Mouse (Mus musculus) CH12.LX (cell line): ENCODE measurements around the gene Ints2. TPM values are rescaled to one million over a fixed set of nuclear protein-coding genes. Genes with fewer than 3 reads are reported as not detected.

Experiments used
- DNase-seq: peaks from one replicate; pipeline ENCODE4 v3.0.0-alpha.2; 2013; ENCODE audit errors: extremely low read depth
- H3K27ac ChIP-seq: 2 replicates; pipeline ENCODE4 v1.5.1; 2012; ENCODE audit warnings: low read depth, mild to moderate bottlenecking, control low read depth, moderate library complexity; ENCODE audit not compliant: insufficient read depth
- H3K27me3 ChIP-seq: replicated peaks from 2 replicates; pipeline ENCODE3; 2012; ENCODE audit warnings: inconsistent platforms
- H3K36me3 ChIP-seq, 2 experiments: replicated peaks in 1 of 2; 2 replicates each; pipeline versions ENCODE3 to v1.6.1; 2012; ENCODE audit warnings: inconsistent platforms in 1 of 2, low read length in 1 of 2, mild to moderate bottlenecking in 1 of 2, mixed read lengths in 1 of 2, moderate library complexity in 1 of 2; ENCODE audit not compliant: control insufficient read depth in 1 of 2, insufficient read depth in 1 of 2
- H3K4me1 ChIP-seq, 2 experiments: 2 replicates each; pipeline ENCODE4 v1.6.1; 2012; ENCODE audit warnings: inconsistent platforms in 1 of 2, moderate library complexity in 1 of 2; ENCODE audit not compliant: insufficient read depth in 2 of 2, control insufficient read depth in 1 of 2
- H3K4me2 ChIP-seq: 2 replicates; pipeline ENCODE4 v1.6.1; 2012; ENCODE audit warnings: low read depth, mild to moderate bottlenecking, control low read depth; ENCODE audit not compliant: poor library complexity, insufficient read depth, severe bottlenecking
- H3K4me3 ChIP-seq, 3 experiments: fragments of 150-350 bp in 1 of 3; sonication (generic) in 1 of 3; replicated peaks in 1 of 3; 2 replicates each; pipeline versions ENCODE3 to v1.5.1; 2011 to 2012; ENCODE audit warnings: low read depth in 2 of 3, low read length in 2 of 3, mild to moderate bottlenecking in 2 of 3, moderate library complexity in 2 of 3, control low read depth in 1 of 3, improper control_type of control experiment in 1 of 3, inconsistent platforms in 1 of 3, mixed read lengths in 1 of 3; ENCODE audit not compliant: poor library complexity in 1 of 3
- H3K79me2 ChIP-seq: replicated peaks from 2 replicates; pipeline ENCODE4 v1.6.1; 2012; ENCODE audit warnings: mild to moderate bottlenecking, moderate library complexity; ENCODE audit not compliant: control insufficient read depth, poor library complexity, insufficient read depth, severe bottlenecking; ENCODE audit errors: extremely low read depth
- H3K9ac ChIP-seq: 2 replicates; pipeline ENCODE4 v1.6.1; 2012; ENCODE audit warnings: low read depth, mild to moderate bottlenecking, control low read depth, moderate library complexity; ENCODE audit not compliant: insufficient read depth
- H3K9me3 ChIP-seq: replicated peaks from 2 replicates; pipeline ENCODE3; 2012; ENCODE audit warnings: low read length, inconsistent platforms, mixed read lengths
- BHLHE40 ChIP-seq: IDR thresholded peaks from 2 replicates; pipeline ENCODE4 v1.6.1; 2011; ENCODE audit warnings: mild to moderate bottlenecking, low read depth, low read length, improper control_type of control experiment
- CHD1 ChIP-seq: IDR thresholded peaks from 2 replicates; pipeline ENCODE4 v1.6.1; 2012; ENCODE audit warnings: low read depth, low read length, improper control_type of control experiment, inconsistent platforms
- CHD2 ChIP-seq: IDR thresholded peaks from 2 replicates; pipeline ENCODE4 v1.6.1; 2011; ENCODE audit warnings: low read length, improper control_type of control experiment
- CTCF ChIP-seq, 2 experiments: IDR thresholded peaks in 1 of 2; conservative IDR thresholded peaks in 1 of 2; 2 replicates each; pipeline ENCODE4 v1.5.1; 2011 to 2012; ENCODE audit warnings: low read depth in 2 of 2, low read length in 2 of 2, improper control_type of control experiment in 1 of 2, inconsistent platforms in 1 of 2, mild to moderate bottlenecking in 1 of 2, moderate library complexity in 1 of 2
- ELF1 ChIP-seq: IDR thresholded peaks from 2 replicates; pipeline ENCODE4 v1.6.1; 2014; ENCODE audit warnings: low read depth, mild to moderate bottlenecking, inconsistent platforms, low read length, improper control_type of control experiment
- ETS1 ChIP-seq: conservative IDR thresholded peaks from 2 replicates; pipeline ENCODE4 v1.6.1; 2012; ENCODE audit warnings: low read depth, mild to moderate bottlenecking, inconsistent platforms, low read length, improper control_type of control experiment, moderate library complexity
- GABPA ChIP-seq: IDR thresholded peaks from 2 replicates; pipeline ENCODE4 v1.6.1; 2012; ENCODE audit warnings: low read depth, low read length, improper control_type of control experiment, inconsistent platforms; ENCODE audit not compliant: insufficient replicate concordance
- HCFC1 ChIP-seq: IDR thresholded peaks from 2 replicates; pipeline ENCODE4 v1.6.1; 2012; ENCODE audit warnings: low read depth, mild to moderate bottlenecking, inconsistent platforms, low read length, improper control_type of control experiment
- IRF4 ChIP-seq: IDR thresholded peaks from 2 replicates; pipeline ENCODE4 v1.6.1; 2014; ENCODE audit warnings: low read depth, mild to moderate bottlenecking, inconsistent platforms, low read length, improper control_type of control experiment
- JUN ChIP-seq: IDR thresholded peaks from 2 replicates; pipeline ENCODE4 v1.6.1; 2011; ENCODE audit warnings: low read depth, mild to moderate bottlenecking, low read length, improper control_type of control experiment, moderate library complexity; ENCODE audit not compliant: insufficient read depth
- JUND ChIP-seq: conservative IDR thresholded peaks from 2 replicates; pipeline ENCODE4 v1.6.1; 2011; ENCODE audit warnings: low read depth, low read length, improper control_type of control experiment
- KAT2A ChIP-seq: IDR thresholded peaks from 2 replicates; pipeline ENCODE4 v1.6.1; 2012; ENCODE audit warnings: low read length, improper control_type of control experiment, inconsistent platforms; ENCODE audit not compliant: insufficient replicate concordance
- MAFK ChIP-seq: IDR thresholded peaks from 2 replicates; pipeline ENCODE4 v1.6.1; 2011; ENCODE audit warnings: low read length, improper control_type of control experiment; ENCODE audit not compliant: insufficient replicate concordance
- MAZ ChIP-seq: IDR thresholded peaks from 2 replicates; pipeline ENCODE4 v1.6.1; 2012; ENCODE audit warnings: low read depth, mild to moderate bottlenecking, inconsistent platforms, low read length, improper control_type of control experiment, moderate library complexity
- MEF2A ChIP-seq: IDR thresholded peaks from 2 replicates; pipeline ENCODE4 v1.6.1; 2014; ENCODE audit warnings: low read depth, mild to moderate bottlenecking, inconsistent platforms, low read length, improper control_type of control experiment, borderline replicate concordance
- NELFE ChIP-seq: IDR thresholded peaks from 2 replicates; pipeline ENCODE4 v1.6.1; 2011; ENCODE audit warnings: low read depth, low read length, improper control_type of control experiment
- NRF1 ChIP-seq: IDR thresholded peaks from 2 replicates; pipeline ENCODE4 v1.6.1; 2014; ENCODE audit warnings: low read depth, mild to moderate bottlenecking, inconsistent platforms, low read length, improper control_type of control experiment, moderate library complexity
- POLR2A ChIP-seq: IDR thresholded peaks from 2 replicates; pipeline ENCODE4 v1.6.1; 2011; ENCODE audit warnings: low read depth, mild to moderate bottlenecking, improper control_type of control experiment, low read length
- RAD21 ChIP-seq: IDR thresholded peaks from 2 replicates; pipeline ENCODE4 v1.6.1; 2011; ENCODE audit warnings: low read depth, mild to moderate bottlenecking, low read length, improper control_type of control experiment, moderate library complexity
- SMC3 ChIP-seq: IDR thresholded peaks from 2 replicates; pipeline ENCODE4 v1.6.1; 2011; ENCODE audit warnings: low read depth, low read length, improper control_type of control experiment
- TBP ChIP-seq: conservative IDR thresholded peaks from 2 replicates; pipeline ENCODE4 v1.6.1; 2011; ENCODE audit warnings: low read depth, low read length, improper control_type of control experiment
- TCF12 ChIP-seq: IDR thresholded peaks from 2 replicates; pipeline ENCODE4 v1.6.1; 2014; ENCODE audit warnings: low read depth, mild to moderate bottlenecking, inconsistent platforms, low read length, improper control_type of control experiment
- UBTF ChIP-seq: IDR thresholded peaks from 2 replicates; pipeline ENCODE4 v1.6.1; 2012; ENCODE audit warnings: low read depth, mild to moderate bottlenecking, inconsistent platforms, low read length, improper control_type of control experiment, moderate library complexity
- ZC3H11A ChIP-seq: IDR thresholded peaks from 2 replicates; pipeline ENCODE4 v1.6.1; 2012; ENCODE audit warnings: low read depth, mild to moderate bottlenecking, inconsistent platforms, low read length, improper control_type of control experiment
- ZMIZ1 ChIP-seq: IDR thresholded peaks from 2 replicates; pipeline ENCODE4 v1.6.1; 2012; ENCODE audit warnings: low read depth, mild to moderate bottlenecking, inconsistent platforms, low read length, improper control_type of control experiment
- dilution Hi-C: fragments of 300-500 bp; cut with MboI; formaldehyde crosslinking; loops from 2 replicates; pipeline ENCODE4 v1.14.3; 2020; ENCODE audit warnings: low sequenced_read_pairs; ENCODE audit not compliant: extremely low pct_unique_long_range_greater_than_20kb, extremely low pct_ligation_motif_present
- in situ Hi-C: fragments of 300-500 bp; cut with MboI; formaldehyde crosslinking; loops from 3 replicates; pipeline ENCODE4 v1.14.3; 2019; ENCODE audit warnings: low sequenced_read_pairs, low pct_ligation_motif_present, low pct_unique_long_range_greater_than_20kb, mixed read lengths
- polyA plus RNA-seq: library from polyadenylated mRNA; unstranded; fragments of >175 nt; gene quantifications from 2 replicates; pipeline ENCODE4 v1.2.1, GENCODE M21; 2012; ENCODE audit warnings: low read depth; ENCODE audit not compliant: insufficient read length
- total RNA-seq, 2 experiments: library from RNA; depleted of rRNA; stranded (reverse); fragments of 300-350 nt in 1 of 2; fragments of >200 nt in 1 of 2; gene quantifications; 2 replicates each; pipeline ENCODE4 v1.2.3; 2012 to 2014

Gene Ints2
- total and polyA plus RNA-seq, 3 experiments = 54.8 to 86.3 (median 58.8) TPM

DNA sequence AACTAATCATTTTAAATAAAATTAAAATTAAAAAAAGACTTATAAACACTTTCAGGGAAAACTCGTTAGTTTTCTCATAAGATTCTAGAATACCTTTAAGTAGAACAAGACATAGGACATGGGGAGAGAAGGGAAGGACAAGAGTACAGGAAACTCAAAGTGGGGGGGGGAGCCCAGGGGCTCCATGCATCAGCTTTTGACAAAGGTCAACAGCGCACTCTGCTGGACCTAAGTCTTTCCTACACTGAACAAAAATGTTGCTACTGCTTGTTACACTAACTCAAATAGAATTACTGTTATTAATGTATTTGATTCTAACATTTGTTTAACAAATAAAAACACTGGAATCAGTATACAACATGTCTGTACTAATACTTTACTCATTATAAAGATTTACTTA lies 83.2 kb downstream of the Ints2 start:
- no peaks in the 10 kb centered on the region for H3K9me3 ChIP-seq
- peaks cover 14 to 33% of the 10 kb centered on the region in 2 experiments for H3K36me3 ChIP-seq
- peak; percentile 66 for DNase-seq
- TF ChIP-seq NELFE (no peak), ETS1 (no peak), JUND (0 out of 2 replicates have a peak, but pooled peaks have one; percentile 12), RAD21 (peak; percentile 91), CTCF (conservative IDR thresholded peaks at IDR 0.05 in 1 of 2, IDR thresholded peaks at IDR 0.05 in 1 of 2; ENCODE audit: low read depth in 2 of 2, low read length in 2 of 2) (peak; percentile 32 to 85), ZC3H11A (0 out of 2 replicates have a peak, but pooled peaks have one; percentile 3), SMC3 (peak; percentile 79), MAZ (peak; percentile 71; the same call in 1 of the 2 replicates), BHLHE40 (no peak), IRF4 (peak; percentile 19; the same call in 1 of the 2 replicates)
- TF ChIP-seq, all 38 proteins: peak for 7
- Histone ChIP-seq H3K27me3 (no peaks in the 10 kb centered on the region), H3K79me2 (no peaks in the 10 kb centered on the region), H3K9ac (no peak overlapping the region), H3K27ac (no peak overlapping the region), H3K4me1 (no peaks in the 10 kb centered on the region), H3K4me2 (no peak overlapping the region), H3K4me3 (no peak overlapping the region)
- dilution Hi-C loops (no loop called here), in situ Hi-C loops (no loop called here)

DNA sequence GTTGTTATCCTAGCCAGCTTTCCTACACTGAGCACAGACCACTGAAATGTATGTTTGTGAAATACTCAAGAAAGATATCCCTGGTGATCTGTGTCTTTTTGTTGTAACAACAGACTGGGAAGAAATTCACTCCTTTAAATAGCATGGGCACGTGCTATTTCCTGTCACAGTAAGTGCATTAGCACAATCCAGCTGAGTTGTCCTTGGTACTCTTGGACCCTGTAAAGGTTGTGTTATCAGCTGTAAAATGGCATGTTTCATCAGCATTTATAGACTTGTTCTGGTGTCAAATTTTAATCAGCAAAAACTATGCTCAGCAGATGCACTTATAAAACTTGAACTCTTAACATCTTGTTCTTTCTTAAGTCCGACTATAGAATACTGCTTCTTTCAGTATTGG lies 86.6 kb downstream of the Ints2 start:
- TF ChIP-seq ELF1 (no peak), MAZ (no peak), UBTF (no peak), BHLHE40 (no peak), TBP (no peak), TCF12 (no peak), JUN (no peak), MAFK (no peak), NRF1 (no peak), POLR2A (no peak), CTCF (conservative IDR thresholded peaks at IDR 0.05 in 1 of 2, IDR thresholded peaks at IDR 0.05 in 1 of 2; ENCODE audit: low read depth in 2 of 2, low read length in 2 of 2) (no peak), MEF2A (no peak), GABPA (no peak), HCFC1 (no peak), KAT2A (no peak), CHD1 (no peak), ZMIZ1 (no peak), CHD2 (no peak), SMC3 (no peak)
- dilution Hi-C loops = no loop called here
- no peak for DNase-seq

More for the DNA sequence above, 86.6 kb downstream of the Ints2 start:
- Histone ChIP-seq H3K36me3 (peaks cover 18 to 51% of the 10 kb centered on the region in 2 experiments), H3K79me2 (no peaks in the 10 kb centered on the region), H3K27ac (no peak overlapping the region), H3K4me3 (no peak overlapping the region), H3K4me2 (no peak overlapping the region), H3K9ac (no peak overlapping the region), H3K4me1 (no peaks in the 10 kb centered on the region), H3K27me3 (no peaks in the 10 kb centered on the region), H3K9me3 (no peaks in the 10 kb centered on the region)
- in situ Hi-C loops = no loop called here
